15 mouse cellular contexts compared by ENCODE assay signal in the genomic region with DNA sequence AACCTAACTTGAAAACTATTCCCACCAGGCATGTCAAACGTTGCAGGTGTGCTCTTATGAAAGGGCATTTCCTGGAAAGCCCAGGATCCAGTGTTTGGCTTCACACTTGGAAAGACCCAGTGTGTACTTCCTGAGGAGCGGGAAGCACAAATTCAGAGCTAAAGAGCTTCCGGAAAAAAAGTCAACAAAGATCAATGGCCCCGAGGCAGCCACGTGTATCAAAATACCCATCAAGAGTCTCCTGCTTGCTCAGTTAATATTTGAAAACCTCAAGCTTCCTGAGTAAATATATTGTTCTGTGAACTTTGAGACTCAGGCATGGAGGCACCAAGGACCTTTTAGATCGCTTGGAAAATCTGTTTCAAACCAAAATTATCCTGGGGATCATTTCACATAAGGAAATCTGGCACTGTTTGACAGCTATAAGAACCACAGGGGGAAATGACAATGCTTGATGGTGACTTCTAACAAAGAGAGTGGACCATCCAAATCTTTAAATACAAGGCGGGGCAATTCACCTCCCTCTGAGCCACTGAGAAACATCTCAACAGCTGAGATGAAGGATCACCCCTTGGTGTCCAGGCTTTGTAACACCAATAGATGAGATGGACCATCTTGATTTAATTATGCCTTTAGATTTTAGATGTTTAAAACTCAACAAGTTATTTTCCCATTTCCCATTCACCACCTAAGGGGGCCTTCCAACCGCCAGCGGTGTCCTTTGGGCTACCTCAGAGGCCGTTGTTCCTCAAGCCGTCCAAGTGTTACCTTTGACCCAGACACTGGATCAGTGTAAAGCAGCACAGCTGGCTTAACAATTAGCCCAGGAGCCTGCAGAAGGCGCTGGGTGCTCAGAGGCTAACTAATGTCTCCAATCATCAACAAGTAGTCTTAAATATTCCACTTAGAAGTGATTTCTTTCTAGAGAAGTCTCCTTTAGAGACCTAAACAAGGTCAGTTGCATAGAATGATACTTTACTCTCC.
DNase-seq lines count a peak whose midpoint lies in the region; ATAC-seq and TF ChIP-seq lines count a peak whose summit lies in the region.
"Had no signal": no experiment of that assay in that cellular context is flagged by ENCODE, and none has a peak within 500 bp of the region (broad histone marks: within the 10 kb centered on the region; RNA-seq: fewer than 3 reads in every experiment).

No protein-coding gene starts in this region.

- H3K27ac ChIP-seq in gastrocnemius, adult 2 months = peak overlapping the region; percentile 64
- H3K27ac ChIP-seq: embryonic facial prominence, embryonic 13.5 days; heart, embryonic 13.5 days; neural tube, embryonic 13.5 days had no signal

- intact Hi-C loops in gastrocnemius, adult 2 months (cut with DNase I) = no loop called here
- intact Hi-C loops in gastrocnemius, postnatal 36 days (cut with DNase I) = no loop called here

- peak; percentile 17 for ATAC-seq in activated CD4-positive, CD25-positive, alpha-beta regulatory T cell, adult 4 months

- DNase-seq in gastrocnemius, adult 2 months = no peak
- no peak for DNase-seq in gastrocnemius, postnatal 36 days
- DNase-seq in kidney, postnatal 10 days = peak; percentile 66
- peak; percentile 37 for DNase-seq in lung, postnatal 10 days
- no peak for DNase-seq in urinary bladder, postnatal 4 days (ENCODE audit: low spot score in 2 of 2)
- no peak for DNase-seq in layer of hippocampus, postnatal 14 days (ENCODE audit: low spot score in 2 of 2)
- DNase-seq in neural tube, embryonic 10.5 days (ENCODE audit: extremely low spot score, low spot score) = no peak
- DNase-seq: adrenal gland, postnatal 10 days; cerebellum, adult 18-20 months; right cerebral cortex, postnatal 25 days; thymus, postnatal 14 days had no signal

- H3K4me3 ChIP-seq in gastrocnemius, adult 2 months = peak overlapping the region; percentile 57
- H3K4me3 ChIP-seq: embryonic facial prominence, embryonic 13.5 days; heart, embryonic 13.5 days; neural tube, embryonic 13.5 days had no signal

- TF ChIP-seq CTCF in gastrocnemius, adult 2 months (IDR thresholded peaks at IDR 0.05) = no peak

Comparison
In these comparisons a context has a peak if more than half of its experiments do, and no peak if none do; other contexts are left out.
1. DNase-seq: peak in kidney, postnatal 10 days (single experiment) and lung, postnatal 10 days (single experiment); none in gastrocnemius, adult 2 months (single experiment), gastrocnemius, postnatal 36 days (0 of 2), urinary bladder, postnatal 4 days (0 of 2), layer of hippocampus, postnatal 14 days (0 of 2) and neural tube, embryonic 10.5 days (single experiment).